18 mouse cellular contexts compared by ENCODE assay signal in genomic region chr9:21008007-21008406, GRCm38 (mm10). TPM values are rescaled to one million over a fixed set of nuclear protein-coding genes. Genes with fewer than 3 reads are reported as not detected.
DNase-seq lines count a peak whose midpoint lies in the region; ATAC-seq and TF ChIP-seq lines count a peak whose summit lies in the region.
"Had no signal": no experiment of that assay in that cellular context is flagged by ENCODE, and none has a peak within 500 bp of the region (broad histone marks: within the 10 kb centered on the region; RNA-seq: fewer than 3 reads in every experiment).

No protein-coding gene starts in this region.

- TF ChIP-seq CTCF in left cerebral cortex, adult 2 months (IDR thresholded peaks at IDR 0.05): peak; percentile 30
- peak in 1 of 2 experiments; percentile 51; a peak in 2 of 4 replicates for TF ChIP-seq CTCF in CH12.LX (conservative IDR thresholded peaks at IDR 0.05 in 1 of 2, IDR thresholded peaks at IDR 0.05 in 1 of 2; ENCODE audit: low read depth in 2 of 2, low read length in 2 of 2)
- TF ChIP-seq CTCF in ES-Bruce4 (IDR thresholded peaks at IDR 0.05; ENCODE audit: low read depth, low read length): peak; percentile 28

- dilution Hi-C loops in CH12.LX (cut with MboI; ENCODE audit: extremely low pct_ligation_motif_present, extremely low pct_unique_long_range_greater_than_20kb, low sequenced_read_pairs): no loop called here

- H3K9ac ChIP-seq in CH12.LX (ENCODE audit: insufficient read depth, low read depth): no peak overlapping the region
- no peak overlapping the region for H3K9ac ChIP-seq in ES-Bruce4 (ENCODE audit: low read depth, poor library complexity, severe bottlenecking)
- H3K9ac ChIP-seq: forebrain, postnatal 0 days; liver, embryonic 15.5 days had no signal

- no peak overlapping the region for H3K4me2 ChIP-seq in CH12.LX (ENCODE audit: insufficient read depth, low read depth, poor library complexity, severe bottlenecking)
- H3K4me2 ChIP-seq: liver, embryonic 15.5 days had no signal

- H3K4me3 ChIP-seq in left cerebral cortex, adult 2 months: no peak overlapping the region
- H3K4me3 ChIP-seq in CH12.LX (replicated peaks in 1 of 3; ENCODE audit: low read depth in 2 of 3, low read length in 2 of 3, poor library complexity in 1 of 3) (no peak overlapping the region), ES-Bruce4 (ENCODE audit: low read depth, low read length) (no peak overlapping the region)
- no peak overlapping the region for H3K4me3 ChIP-seq in embryonic facial prominence, embryonic 10.5 days
- H3K4me3 ChIP-seq: liver, embryonic 15.5 days had no signal

- peak; percentile 20 for TF ChIP-seq RAD21 in CH12.LX (IDR thresholded peaks at IDR 0.05; ENCODE audit: low read depth, low read length)

- 86% methylated on average over 7 of the region's 7 CpGs for WGBS in embryonic facial prominence, embryonic 10.5 days

- no peaks in the 10 kb centered on the region for H3K27me3 ChIP-seq in CH12.LX (replicated peaks)
- H3K27me3 ChIP-seq in ES-Bruce4 (ENCODE audit: control insufficient read depth, insufficient read depth, low read length, poor library complexity, severe bottlenecking): no peaks in the 10 kb centered on the region
- no peaks in the 10 kb centered on the region for H3K27me3 ChIP-seq in embryonic facial prominence, embryonic 10.5 days (replicated peaks; ENCODE audit: low read depth, poor library complexity, severe bottlenecking)
- H3K27me3 ChIP-seq: liver, embryonic 15.5 days had no signal

- TF ChIP-seq EP300 in CH12.LX (IDR thresholded peaks at IDR 0.05; ENCODE audit: low read length) (no peak), ES-Bruce4 (IDR thresholded peaks at IDR 0.05; ENCODE audit: insufficient read depth, low read depth, low read length) (no peak)

- DNase-seq in left cerebral cortex, adult 2 months (ENCODE audit: extremely low spot score in 1 of 2, low spot score in 2 of 2): no peak
- no peak for DNase-seq in left cerebral cortex, postnatal 4 days
- no peak for DNase-seq in CH12.LX (ENCODE audit: extremely low read depth)
- no peak for DNase-seq in embryonic facial prominence, embryonic 10.5 days (ENCODE audit: low spot score)
- DNase-seq: adrenal gland, postnatal 36 days; cerebellum, adult 9-11 months; forebrain, postnatal 0 days; gastrocnemius, postnatal 10 days; heart, postnatal 36 days; midbrain, embryonic 14.5 days; right cerebral cortex, postnatal 4 days had no signal

- intact Hi-C loops in left cerebral cortex, adult 2 months (cut with DNase I): no loop called here
- intact Hi-C loops in left cerebral cortex, postnatal 4 days (cut with DNase I): no loop called here

- peaks cover 11% of the 10 kb centered on the region for H3K79me2 ChIP-seq in CH12.LX (replicated peaks; ENCODE audit: control insufficient read depth, extremely low read depth, insufficient read depth, poor library complexity, severe bottlenecking)

- H3K4me1 ChIP-seq in CH12.LX (ENCODE audit: control insufficient read depth in 1 of 2, insufficient read depth in 2 of 2) (peaks cover 2 to 10% of the 10 kb centered on the region in 2 experiments; a peak in 3 of 4 replicates), ES-Bruce4 (ENCODE audit: control insufficient read depth, insufficient read depth, low read length) (no peaks in the 10 kb centered on the region)
- peaks cover 13% of the 10 kb centered on the region for H3K4me1 ChIP-seq in embryonic facial prominence, embryonic 10.5 days

- 0 out of 2 replicates have a peak, but pooled peaks have one; percentile 38 for ATAC-seq in erythroblast, adult 5-6 weeks (replicated peaks; ENCODE audit: low FRiP score, poor library complexity, severe bottlenecking)
- no peak for ATAC-seq in megakaryocyte, adult 5-6 weeks (ENCODE audit: poor library complexity, severe bottlenecking)
- ATAC-seq: forebrain, postnatal 0 days had no signal

- no peak for TF ChIP-seq POLR2A in CH12.LX (IDR thresholded peaks at IDR 0.05; ENCODE audit: low read depth, low read length)
- TF ChIP-seq POLR2A in ES-Bruce4 (IDR thresholded peaks at IDR 0.05; ENCODE audit: insufficient read depth, low read length): no peak

- H3K36me3 ChIP-seq in CH12.LX (replicated peaks in 1 of 2; ENCODE audit: control insufficient read depth in 1 of 2, insufficient read depth in 1 of 2, low read length in 1 of 2): peaks cover 42 to 49% of the 10 kb centered on the region in 2 experiments
- H3K36me3 ChIP-seq in ES-Bruce4 (ENCODE audit: control insufficient read depth, insufficient read depth, low read length, poor library complexity, severe bottlenecking): peaks cover 24% of the 10 kb centered on the region
- peaks cover 53% of the 10 kb centered on the region for H3K36me3 ChIP-seq in embryonic facial prominence, embryonic 10.5 days (replicated peaks)

- H3K9me3 ChIP-seq in CH12.LX (replicated peaks; ENCODE audit: low read length) (no peaks in the 10 kb centered on the region), ES-Bruce4 (replicated peaks; ENCODE audit: control insufficient read depth, insufficient read depth, low read length, poor library complexity, severe bottlenecking) (no peaks in the 10 kb centered on the region)
- no peaks in the 10 kb centered on the region for H3K9me3 ChIP-seq in embryonic facial prominence, embryonic 10.5 days
- H3K9me3 ChIP-seq: G1E; liver, embryonic 15.5 days had no signal

- in situ Hi-C loops in CH12.LX (cut with MboI; ENCODE audit: low pct_ligation_motif_present, low pct_unique_long_range_greater_than_20kb, low sequenced_read_pairs): no loop called here

- no peak overlapping the region for H3K27ac ChIP-seq in left cerebral cortex, adult 2 months
- H3K27ac ChIP-seq in CH12.LX (ENCODE audit: insufficient read depth, low read depth) (no peak overlapping the region), ES-Bruce4 (ENCODE audit: insufficient read depth, low read length) (no peak overlapping the region)
- no peak overlapping the region for H3K27ac ChIP-seq in embryonic facial prominence, embryonic 10.5 days (replicated peaks)
- H3K27ac ChIP-seq: liver, embryonic 15.5 days; macrophage had no signal

RNA-seq across cellular contexts. Expression of gene Mrpl4, which starts 5.5 kb away (rescaled TPM):
- 10 to 100 TPM; 59.2 to 64.2 TPM for total RNA-seq in left cerebral cortex, adult 2 months (2021)
- total RNA-seq in left cerebral cortex, postnatal 4 days (2021): 10 to 100 TPM; 45.2 to 49.3 TPM
- total RNA-seq in CH12.LX (2012; rRNA removed) (98.7 and 103 TPM in 2 replicates), CH12.LX (2014; rRNA removed) (42.1 and 43.9 TPM in 2 replicates)
- polyA plus RNA-seq in CH12.LX (2012; ENCODE audit: insufficient read length, low read depth) (83.6 and 94.8 TPM in 2 replicates), ES-Bruce4 (2011; ENCODE audit: insufficient read depth, insufficient read length, low read depth, missing spikeins) (45.1 and 50.9 TPM in 2 replicates)
- total RNA-seq in erythroblast, adult 5-6 weeks (2015; ENCODE audit: low replicate concordance): 7.9 and 19.0 TPM in 2 replicates
- total RNA-seq in erythroblast, adult 5-6 weeks (2017; ENCODE audit: low replicate concordance): 6.8 and 11.4 TPM in 2 replicates
- polyA plus RNA-seq in embryonic facial prominence, embryonic 10.5 days (2016; fragmentation: Nextera tagmentation; extraction: Ambion mirVana): 154 and 161 TPM in 2 replicates
- 47.3 and 63.6 TPM in 2 replicates for total RNA-seq in megakaryocyte, adult 5-6 weeks (2015)
- total RNA-seq in megakaryocyte, adult 5-6 weeks (2017): 44.5 and 50.3 TPM in 2 replicates

RNA-seq across cellular contexts. Expression of gene Icam1, which starts 7.8 kb away (rescaled TPM):
- 1 to 10 TPM; 2.0 to 3.6 TPM for total RNA-seq in left cerebral cortex, adult 2 months (2021)
- total RNA-seq in left cerebral cortex, postnatal 4 days (2021): 1 to 10 TPM; 2.5 to 2.8 TPM
- total RNA-seq in CH12.LX (2012; rRNA removed): 128 and 202 TPM in 2 replicates
- total RNA-seq in CH12.LX (2014; rRNA removed): 101 and 102 TPM in 2 replicates
- 64.2 and 70.6 TPM in 2 replicates for polyA plus RNA-seq in CH12.LX (2012; ENCODE audit: insufficient read length, low read depth)
- polyA plus RNA-seq in ES-Bruce4 (2011; ENCODE audit: insufficient read depth, insufficient read length, low read depth, missing spikeins): 24.9 and 25.7 TPM in 2 replicates
- 0.84 and 1.2 TPM in 2 replicates for total RNA-seq in erythroblast, adult 5-6 weeks (2015; ENCODE audit: low replicate concordance)
- 2.2 and 2.3 TPM in 2 replicates for total RNA-seq in erythroblast, adult 5-6 weeks (2017; ENCODE audit: low replicate concordance)
- polyA plus RNA-seq in embryonic facial prominence, embryonic 10.5 days (2016; fragmentation: Nextera tagmentation; extraction: Ambion mirVana): 5.9 and 6.0 TPM in 2 replicates
- 9.6 and 15.3 TPM in 2 replicates for total RNA-seq in megakaryocyte, adult 5-6 weeks (2015)
- total RNA-seq in megakaryocyte, adult 5-6 weeks (2017): 19.5 and 20.5 TPM in 2 replicates

RNA-seq across cellular contexts. Expression of gene Icam4, which starts 21.2 kb away (rescaled TPM):
- total RNA-seq in left cerebral cortex, adult 2 months (2021): 1 to 10 TPM; 1.5 to 1.6 TPM
- not detected for total RNA-seq in left cerebral cortex, postnatal 4 days (2021)
- total RNA-seq in CH12.LX (2012; rRNA removed): 2.9 and 3.1 TPM in 2 replicates
- 1.1 and 1.2 TPM in 2 replicates for total RNA-seq in CH12.LX (2014; rRNA removed)
- polyA plus RNA-seq in CH12.LX (2012; ENCODE audit: insufficient read length, low read depth): 0.72 and 0.96 TPM in 2 replicates
- 1.3 TPM in 1 of 2 replicates, not detected in the other for polyA plus RNA-seq in ES-Bruce4 (2011; ENCODE audit: insufficient read depth, insufficient read length, low read depth, missing spikeins)
- total RNA-seq in erythroblast, adult 5-6 weeks (2015; ENCODE audit: low replicate concordance): 39.2 and 40.8 TPM in 2 replicates
- 20.6 and 35.8 TPM in 2 replicates for total RNA-seq in erythroblast, adult 5-6 weeks (2017; ENCODE audit: low replicate concordance)
- 3.8 and 5.1 TPM in 2 replicates for polyA plus RNA-seq in embryonic facial prominence, embryonic 10.5 days (2016; fragmentation: Nextera tagmentation; extraction: Ambion mirVana)
- 0.91 and 1.1 TPM in 2 replicates for total RNA-seq in megakaryocyte, adult 5-6 weeks (2015)
- 0.44 and 2.4 TPM in 2 replicates for total RNA-seq in megakaryocyte, adult 5-6 weeks (2017)
- total RNA-seq: forebrain, postnatal 0 days had no signal
- polyA plus RNA-seq: forebrain, postnatal 0 days; macrophage; midbrain, embryonic 14.5 days had no signal

RNA-seq across cellular contexts. Expression of gene Icam5, which starts 23.9 kb away (rescaled TPM):
- 100 to 1,000 TPM; 230 to 248 TPM for total RNA-seq in left cerebral cortex, adult 2 months (2021)
- total RNA-seq in left cerebral cortex, postnatal 4 days (2021): 10 to 100 TPM; 28.1 to 41.3 TPM
- total RNA-seq in CH12.LX (2012; rRNA removed) (4.9 TPM in 2 replicates), CH12.LX (2014; rRNA removed) (0.89 and 1.0 TPM in 2 replicates)
- polyA plus RNA-seq in CH12.LX (2012; ENCODE audit: insufficient read length, low read depth) (1.6 and 1.7 TPM in 2 replicates), ES-Bruce4 (2011; ENCODE audit: insufficient read depth, insufficient read length, low read depth, missing spikeins) (0.94 and 1.3 TPM in 2 replicates)
- 0.58 TPM in 1 of 2 replicates, not detected in the other for total RNA-seq in erythroblast, adult 5-6 weeks (2015; ENCODE audit: low replicate concordance)
- total RNA-seq in erythroblast, adult 5-6 weeks (2017; ENCODE audit: low replicate concordance): 4.7 and 5.4 TPM in 2 replicates
- polyA plus RNA-seq in embryonic facial prominence, embryonic 10.5 days (2016; fragmentation: Nextera tagmentation; extraction: Ambion mirVana): not detected in 2 replicates
- total RNA-seq in megakaryocyte, adult 5-6 weeks (2015): not detected in 2 replicates
- total RNA-seq in megakaryocyte, adult 5-6 weeks (2017): not detected in 2 replicates
- total RNA-seq: heart, postnatal 36 days had no signal
- polyA plus RNA-seq: embryonic facial prominence, embryonic 11.5 days had no signal

RNA-seq across cellular contexts. Expression of gene S1pr2, which starts 31.4 kb away (rescaled TPM):
- 1 to 10 TPM; 3.2 to 4.4 TPM for total RNA-seq in left cerebral cortex, adult 2 months (2021)
- 1 to 10 TPM; 4.5 to 5.5 TPM for total RNA-seq in left cerebral cortex, postnatal 4 days (2021)
- total RNA-seq in CH12.LX (2012; rRNA removed) (1.6 and 2.0 TPM in 2 replicates), CH12.LX (2014; rRNA removed) (0.84 and 1.3 TPM in 2 replicates)
- polyA plus RNA-seq in CH12.LX (2012; ENCODE audit: insufficient read length, low read depth) (1.4 and 3.2 TPM in 2 replicates), ES-Bruce4 (2011; ENCODE audit: insufficient read depth, insufficient read length, low read depth, missing spikeins) (14.1 and 19.9 TPM in 2 replicates)
- 0.84 and 1.5 TPM in 2 replicates for total RNA-seq in erythroblast, adult 5-6 weeks (2015; ENCODE audit: low replicate concordance)
- 0.17 and 0.56 TPM in 2 replicates for total RNA-seq in erythroblast, adult 5-6 weeks (2017; ENCODE audit: low replicate concordance)
- polyA plus RNA-seq in embryonic facial prominence, embryonic 10.5 days (2016; fragmentation: Nextera tagmentation; extraction: Ambion mirVana): 38.2 and 42.8 TPM in 2 replicates
- total RNA-seq in megakaryocyte, adult 5-6 weeks (2015): 7.5 and 8.9 TPM in 2 replicates
- total RNA-seq in megakaryocyte, adult 5-6 weeks (2017): 2.8 and 3.0 TPM in 2 replicates

Comparison
In these comparisons a context has a peak if more than half of its experiments do, and no peak if none do; other contexts are left out.
1. RNA of gene Icam1, which starts 7.8 kb away (total RNA-seq): 101 to 202 TPM in CH12.LX; 9.6 to 20.5 TPM in megakaryocyte, adult 5-6 weeks, 2.0 to 3.6 TPM in left cerebral cortex, adult 2 months, 2.5 to 2.8 TPM in left cerebral cortex, postnatal 4 days and 0.84 to 2.3 TPM in erythroblast, adult 5-6 weeks; every median in the first group is over 4 times any median in the second.
2. RNA of gene Icam4, which starts 21.2 kb away (total RNA-seq): 20.6 to 40.8 TPM in erythroblast, adult 5-6 weeks; 1.1 to 3.1 TPM in CH12.LX, 1.5 to 1.6 TPM in left cerebral cortex, adult 2 months, 0.44 to 2.4 TPM in megakaryocyte, adult 5-6 weeks and not detected in left cerebral cortex, postnatal 4 days; every median in the first group is over 4 times any median in the second.